Mouse (Mus musculus) CH12.LX (cell line): ENCODE measurements around the gene Serp1. TPM values are rescaled to one million over a fixed set of nuclear protein-coding genes. Genes with fewer than 3 reads are reported as not detected.

Source experiments
- DNase-seq: peaks from one replicate; pipeline ENCODE4 v3.0.0-alpha.2; 2013; ENCODE audit errors: extremely low read depth
- H3K27ac ChIP-seq: 2 replicates; pipeline ENCODE4 v1.5.1; 2012; ENCODE audit warnings: low read depth, mild to moderate bottlenecking, control low read depth, moderate library complexity; ENCODE audit not compliant: insufficient read depth
- H3K27me3 ChIP-seq: replicated peaks from 2 replicates; pipeline ENCODE3; 2012; ENCODE audit warnings: inconsistent platforms
- H3K36me3 ChIP-seq, 2 experiments: replicated peaks in 1 of 2; 2 replicates each; pipeline versions ENCODE3 to v1.6.1; 2012; ENCODE audit warnings: inconsistent platforms in 1 of 2, low read length in 1 of 2, mild to moderate bottlenecking in 1 of 2, mixed read lengths in 1 of 2, moderate library complexity in 1 of 2; ENCODE audit not compliant: control insufficient read depth in 1 of 2, insufficient read depth in 1 of 2
- H3K4me1 ChIP-seq, 2 experiments: 2 replicates each; pipeline ENCODE4 v1.6.1; 2012; ENCODE audit warnings: inconsistent platforms in 1 of 2, moderate library complexity in 1 of 2; ENCODE audit not compliant: insufficient read depth in 2 of 2, control insufficient read depth in 1 of 2
- H3K4me2 ChIP-seq: 2 replicates; pipeline ENCODE4 v1.6.1; 2012; ENCODE audit warnings: low read depth, mild to moderate bottlenecking, control low read depth; ENCODE audit not compliant: poor library complexity, insufficient read depth, severe bottlenecking
- H3K4me3 ChIP-seq, 3 experiments: fragments of 150-350 bp in 1 of 3; sonication (generic) in 1 of 3; replicated peaks in 1 of 3; 2 replicates each; pipeline versions ENCODE3 to v1.5.1; 2011 to 2012; ENCODE audit warnings: low read depth in 2 of 3, low read length in 2 of 3, mild to moderate bottlenecking in 2 of 3, moderate library complexity in 2 of 3, control low read depth in 1 of 3, improper control_type of control experiment in 1 of 3, inconsistent platforms in 1 of 3, mixed read lengths in 1 of 3; ENCODE audit not compliant: poor library complexity in 1 of 3
- H3K79me2 ChIP-seq: replicated peaks from 2 replicates; pipeline ENCODE4 v1.6.1; 2012; ENCODE audit warnings: mild to moderate bottlenecking, moderate library complexity; ENCODE audit not compliant: control insufficient read depth, poor library complexity, insufficient read depth, severe bottlenecking; ENCODE audit errors: extremely low read depth
- H3K9ac ChIP-seq: 2 replicates; pipeline ENCODE4 v1.6.1; 2012; ENCODE audit warnings: low read depth, mild to moderate bottlenecking, control low read depth, moderate library complexity; ENCODE audit not compliant: insufficient read depth
- H3K9me3 ChIP-seq: replicated peaks from 2 replicates; pipeline ENCODE3; 2012; ENCODE audit warnings: low read length, inconsistent platforms, mixed read lengths
- BHLHE40 ChIP-seq: IDR thresholded peaks from 2 replicates; pipeline ENCODE4 v1.6.1; 2011; ENCODE audit warnings: mild to moderate bottlenecking, low read depth, low read length, improper control_type of control experiment
- CHD1 ChIP-seq: IDR thresholded peaks from 2 replicates; pipeline ENCODE4 v1.6.1; 2012; ENCODE audit warnings: low read depth, low read length, improper control_type of control experiment, inconsistent platforms
- CHD2 ChIP-seq: IDR thresholded peaks from 2 replicates; pipeline ENCODE4 v1.6.1; 2011; ENCODE audit warnings: low read length, improper control_type of control experiment
- E2F4 ChIP-seq: IDR thresholded peaks from 2 replicates; pipeline ENCODE4 v1.6.1; 2011; ENCODE audit warnings: low read depth, low read length, improper control_type of control experiment; ENCODE audit not compliant: insufficient replicate concordance
- EP300 ChIP-seq: IDR thresholded peaks from 2 replicates; pipeline ENCODE4 v1.6.1; 2011; ENCODE audit warnings: low read length, improper control_type of control experiment
- HCFC1 ChIP-seq: IDR thresholded peaks from 2 replicates; pipeline ENCODE4 v1.6.1; 2012; ENCODE audit warnings: low read depth, mild to moderate bottlenecking, inconsistent platforms, low read length, improper control_type of control experiment
- IRF4 ChIP-seq: IDR thresholded peaks from 2 replicates; pipeline ENCODE4 v1.6.1; 2014; ENCODE audit warnings: low read depth, mild to moderate bottlenecking, inconsistent platforms, low read length, improper control_type of control experiment
- MAFK ChIP-seq: IDR thresholded peaks from 2 replicates; pipeline ENCODE4 v1.6.1; 2011; ENCODE audit warnings: low read length, improper control_type of control experiment; ENCODE audit not compliant: insufficient replicate concordance
- MAX ChIP-seq: IDR thresholded peaks from 2 replicates; pipeline ENCODE4 v1.6.1; 2011; ENCODE audit warnings: low read length, improper control_type of control experiment
- MAZ ChIP-seq: IDR thresholded peaks from 2 replicates; pipeline ENCODE4 v1.6.1; 2012; ENCODE audit warnings: low read depth, mild to moderate bottlenecking, inconsistent platforms, low read length, improper control_type of control experiment, moderate library complexity
- MEF2A ChIP-seq: IDR thresholded peaks from 2 replicates; pipeline ENCODE4 v1.6.1; 2014; ENCODE audit warnings: low read depth, mild to moderate bottlenecking, inconsistent platforms, low read length, improper control_type of control experiment, borderline replicate concordance
- MXI1 ChIP-seq: IDR thresholded peaks from 2 replicates; pipeline ENCODE4 v1.6.1; 2011; ENCODE audit warnings: mild to moderate bottlenecking, low read depth, low read length, improper control_type of control experiment
- MYC ChIP-seq: IDR thresholded peaks from 2 replicates; pipeline ENCODE4 v1.6.1; 2011; ENCODE audit warnings: low read depth, mild to moderate bottlenecking, improper control_type of control experiment, low read length
- NELFE ChIP-seq: IDR thresholded peaks from 2 replicates; pipeline ENCODE4 v1.6.1; 2011; ENCODE audit warnings: low read depth, low read length, improper control_type of control experiment
- PAX5 ChIP-seq: IDR thresholded peaks from 2 replicates; pipeline ENCODE4 v1.6.1; 2012; ENCODE audit warnings: low read length, inconsistent platforms, mixed read lengths
- POLR2A ChIP-seq: IDR thresholded peaks from 2 replicates; pipeline ENCODE4 v1.6.1; 2011; ENCODE audit warnings: low read depth, mild to moderate bottlenecking, improper control_type of control experiment, low read length
- POLR2AphosphoS2 ChIP-seq: IDR thresholded peaks from 2 replicates; pipeline ENCODE4 v1.6.1; 2011; ENCODE audit warnings: low read depth, low read length, improper control_type of control experiment
- RAD21 ChIP-seq: IDR thresholded peaks from 2 replicates; pipeline ENCODE4 v1.6.1; 2011; ENCODE audit warnings: low read depth, mild to moderate bottlenecking, low read length, improper control_type of control experiment, moderate library complexity
- RCOR1 ChIP-seq: conservative IDR thresholded peaks from 2 replicates; pipeline ENCODE4 v1.6.1; 2012; ENCODE audit warnings: low read depth, mild to moderate bottlenecking, inconsistent platforms, low read length, improper control_type of control experiment
- SIN3A ChIP-seq: IDR thresholded peaks from 2 replicates; pipeline ENCODE4 v1.6.1; 2012; ENCODE audit warnings: low read length, improper control_type of control experiment, inconsistent platforms
- SMC3 ChIP-seq: IDR thresholded peaks from 2 replicates; pipeline ENCODE4 v1.6.1; 2011; ENCODE audit warnings: low read depth, low read length, improper control_type of control experiment
- TBP ChIP-seq: conservative IDR thresholded peaks from 2 replicates; pipeline ENCODE4 v1.6.1; 2011; ENCODE audit warnings: low read depth, low read length, improper control_type of control experiment
- TCF12 ChIP-seq: IDR thresholded peaks from 2 replicates; pipeline ENCODE4 v1.6.1; 2014; ENCODE audit warnings: low read depth, mild to moderate bottlenecking, inconsistent platforms, low read length, improper control_type of control experiment
- UBTF ChIP-seq: IDR thresholded peaks from 2 replicates; pipeline ENCODE4 v1.6.1; 2012; ENCODE audit warnings: low read depth, mild to moderate bottlenecking, inconsistent platforms, low read length, improper control_type of control experiment, moderate library complexity
- USF1 ChIP-seq: IDR thresholded peaks from 2 replicates; pipeline ENCODE4 v1.6.1; 2014; ENCODE audit warnings: low read depth, mild to moderate bottlenecking, inconsistent platforms, low read length, improper control_type of control experiment
- ZKSCAN1 ChIP-seq: IDR thresholded peaks from 2 replicates; pipeline ENCODE4 v1.6.1; 2012; ENCODE audit warnings: low read depth, inconsistent platforms, low read length, improper control_type of control experiment, borderline replicate concordance
- ZMIZ1 ChIP-seq: IDR thresholded peaks from 2 replicates; pipeline ENCODE4 v1.6.1; 2012; ENCODE audit warnings: low read depth, mild to moderate bottlenecking, inconsistent platforms, low read length, improper control_type of control experiment
- ZNF384 ChIP-seq: IDR thresholded peaks from 2 replicates; pipeline ENCODE4 v1.6.1; 2012; ENCODE audit warnings: low read depth, low read length, improper control_type of control experiment, inconsistent platforms
- dilution Hi-C: fragments of 300-500 bp; cut with MboI; formaldehyde crosslinking; loops from 2 replicates; pipeline ENCODE4 v1.14.3; 2020; ENCODE audit warnings: low sequenced_read_pairs; ENCODE audit not compliant: extremely low pct_unique_long_range_greater_than_20kb, extremely low pct_ligation_motif_present
- in situ Hi-C: fragments of 300-500 bp; cut with MboI; formaldehyde crosslinking; loops from 3 replicates; pipeline ENCODE4 v1.14.3; 2019; ENCODE audit warnings: low sequenced_read_pairs, low pct_ligation_motif_present, low pct_unique_long_range_greater_than_20kb, mixed read lengths
- polyA plus RNA-seq: library from polyadenylated mRNA; unstranded; fragments of >175 nt; gene quantifications from 2 replicates; pipeline ENCODE4 v1.2.1, GENCODE M21; 2012; ENCODE audit warnings: low read depth; ENCODE audit not compliant: insufficient read length
- total RNA-seq, 2 experiments: library from RNA; depleted of rRNA; stranded (reverse); fragments of 300-350 nt in 1 of 2; fragments of >200 nt in 1 of 2; gene quantifications; 2 replicates each; pipeline ENCODE4 v1.2.3; 2012 to 2014

The Serp1 gene
- total and polyA plus RNA-seq, 3 experiments, result 219 to 470 (median 298) TPM

DNA sequence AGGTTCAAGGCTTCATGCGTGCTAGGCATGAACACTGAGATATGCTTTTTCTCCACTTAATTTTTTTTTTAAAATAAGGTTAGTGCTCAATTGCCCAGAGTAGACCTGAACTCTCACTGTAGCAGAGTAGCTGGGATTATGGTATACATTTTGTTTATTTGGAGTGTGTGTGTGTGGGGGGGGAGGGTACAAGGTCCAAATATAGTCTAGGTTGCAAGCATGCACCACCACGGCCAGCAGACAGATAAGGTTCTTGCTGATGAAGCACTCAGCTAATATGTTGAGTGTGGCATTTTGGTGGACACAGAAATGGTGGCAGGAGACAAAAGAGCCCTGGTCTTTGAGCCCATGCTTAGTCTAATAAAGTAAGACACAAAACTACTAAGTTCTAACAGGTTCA lies 6.7 kb downstream of the Serp1 start (continued):
- TF ChIP-seq CHD1 (0 out of 2 replicates have a peak, but pooled peaks have one; percentile 44), E2F4 (no peak), SIN3A (peak; percentile 35; the same call in 1 of the 2 replicates)

DNA sequence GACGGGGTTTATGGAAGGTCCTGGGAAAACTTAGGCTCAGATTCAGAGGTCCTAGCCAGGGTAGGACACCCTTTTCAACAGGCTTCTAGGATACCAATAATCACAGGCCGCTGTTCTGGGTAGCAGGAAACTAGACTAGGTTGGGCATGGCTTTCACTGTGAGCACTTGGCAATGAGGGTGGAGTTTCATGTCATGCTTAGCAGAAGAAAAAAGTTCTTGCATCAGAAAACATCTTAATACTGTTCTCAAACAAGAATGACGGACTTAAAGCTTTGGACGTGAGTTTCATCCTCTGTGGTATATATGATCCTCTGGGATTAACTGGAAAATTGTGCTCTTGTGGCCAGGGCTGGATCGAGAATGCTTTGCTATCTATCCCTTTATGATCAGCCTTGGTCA lies 7.9 kb downstream of the Serp1 start:
- Histone ChIP-seq H3K4me2 (peak overlapping the region; percentile 64), H3K4me3 (peak overlapping the region; percentile 31 to 55 (median 46)), H3K27ac (peak overlapping the region; percentile 100), H3K79me2 (peaks cover 32% of the 10 kb centered on the region)
- dilution Hi-C loops, result no loop called here
- TF ChIP-seq MAFK, result no peak
- 0 out of 2 replicates have a peak, but pooled peaks have one; percentile 67 for TF ChIP-seq POLR2AphosphoS2
- no peak for TF ChIP-seq NELFE
- TF ChIP-seq MYC, result 0 out of 2 replicates have a peak, but pooled peaks have one; percentile 61
- 0 out of 2 replicates have a peak, but pooled peaks have one; percentile 33 for TF ChIP-seq ZNF384
- no peak for TF ChIP-seq BHLHE40
- peak; percentile 69 for TF ChIP-seq MXI1
- TF ChIP-seq IRF4, result 0 out of 2 replicates have a peak, but pooled peaks have one; percentile 32
- TF ChIP-seq POLR2A, result peak; percentile 44; the same call in 1 of the 2 replicates
- TF ChIP-seq E2F4, result no peak
- 0 out of 2 replicates have a peak, but pooled peaks have one; percentile 16 for TF ChIP-seq HCFC1
- peak; percentile 73; the same call in 1 of the 2 replicates for TF ChIP-seq CHD1
- TF ChIP-seq ZMIZ1, result 0 out of 2 replicates have a peak, but pooled peaks have one; percentile 18
- TF ChIP-seq MEF2A, result 0 out of 2 replicates have a peak, but pooled peaks have one; percentile 44
- TF ChIP-seq TBP, result peak; percentile 76
- no peak for TF ChIP-seq ZKSCAN1
- TF ChIP-seq, all 38 proteins: peak for 11
- Histone ChIP-seq H3K4me1 (peaks cover 6 to 53% of the 10 kb centered on the region in 2 experiments), H3K36me3 (peaks cover 16 to 24% of the 10 kb centered on the region in 2 experiments), H3K9ac (peak overlapping the region; percentile 100), H3K27me3 (no peaks in the 10 kb centered on the region), H3K9me3 (no peaks in the 10 kb centered on the region)
- in situ Hi-C loops, result loop anchor here (10.0 kb wide), 1 partner anchor 137 kb away; no protein-coding TSS in a partner anchor
- DNase-seq, result peak; percentile 77

DNA sequence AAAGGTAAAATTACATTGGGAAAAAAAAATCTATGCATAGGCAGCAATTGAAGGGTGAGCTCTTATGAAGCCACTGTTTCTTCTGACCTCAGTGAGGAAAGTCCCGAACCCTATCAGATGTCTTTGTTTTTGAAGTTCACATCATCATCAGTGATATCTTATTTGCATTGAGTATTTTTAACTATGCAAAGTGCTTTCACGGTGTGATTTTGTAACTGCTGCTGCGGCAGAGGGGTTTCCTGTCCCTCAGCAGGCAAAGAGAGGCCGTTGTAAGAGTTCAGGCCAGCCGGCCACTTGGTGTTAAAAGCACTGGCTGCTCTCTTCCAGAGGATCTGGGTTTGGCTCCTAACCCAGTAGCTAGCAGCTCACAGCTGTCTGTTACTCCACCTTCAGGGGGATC lies 8.4 kb downstream of the Serp1 start:
- H3K27me3 ChIP-seq, result no peaks in the 10 kb centered on the region
- peak; percentile 61 for TF ChIP-seq NELFE
- TF ChIP-seq MAZ, result no peak
- TF ChIP-seq CHD2, result peak; percentile 34
- no peak for TF ChIP-seq USF1
- peak; percentile 96 for TF ChIP-seq TCF12
- no peak for TF ChIP-seq PAX5
- no peak; the same call in 1 of the 2 replicates for TF ChIP-seq RAD21
- TF ChIP-seq UBTF, result no peak; the same call in 1 of the 2 replicates
- no peak for TF ChIP-seq SMC3
- TF ChIP-seq MXI1, result no peak
- peak; percentile 79 for TF ChIP-seq POLR2A
- no peak for TF ChIP-seq ZMIZ1
- peak; percentile 40; the same call in 1 of the 2 replicates for TF ChIP-seq POLR2AphosphoS2
- TF ChIP-seq TBP, result peak; percentile 92
- no peak for TF ChIP-seq MAX
- TF ChIP-seq EP300, result peak; percentile 91
- TF ChIP-seq HCFC1, result no peak
- TF ChIP-seq ZNF384, result peak; percentile 62
- peak; percentile 86 for TF ChIP-seq BHLHE40
- TF ChIP-seq RCOR1, result no peak

More for the DNA sequence above, 8.4 kb downstream of the Serp1 start:
- in situ Hi-C loops (loop anchor here (10.0 kb wide), 1 partner anchor 138 kb away; no protein-coding TSS in a partner anchor), dilution Hi-C loops (no loop called here)
- Histone ChIP-seq H3K27ac (peak overlapping the region; percentile 100), H3K4me2 (peak overlapping the region; percentile 89), H3K9ac (peak overlapping the region; percentile 100), H3K4me3 (peak overlapping the region in 1 of 3 experiments; percentile 46), H3K9me3 (no peaks in the 10 kb centered on the region), H3K36me3 (peaks cover 11 to 19% of the 10 kb centered on the region in 2 experiments), H3K79me2 (peaks cover 26% of the 10 kb centered on the region), H3K4me1 (peaks cover 6 to 57% of the 10 kb centered on the region in 2 experiments)
- peak; percentile 92 for DNase-seq
